Mouse (Mus musculus) spleen, adult 2 months (tissue): ENCODE measurements around the gene Saysd1. TPM values are rescaled to one million over a fixed set of nuclear protein-coding genes. Genes with fewer than 3 reads are reported as not detected.

ENCODE experiments used
- DNase-seq, 2 experiments: peaks; one replicate each; pipeline versions ENCODE4 v3.0.0 to v3.0.0-alpha.2; 2012 to 2021; ENCODE audit warnings: low spot score in 2 of 2, low read depth in 1 of 2
- H3K27ac ChIP-seq: fragments of 200-500 bp; 2 replicates; pipeline ENCODE4 v1.5.1; 2012; ENCODE audit warnings: low read length, inconsistent platforms; ENCODE audit not compliant: insufficient read depth
- H3K27me3 ChIP-seq: fragments of 200-500 bp; 2 replicates; pipeline ENCODE4 v1.6.1; 2012; ENCODE audit warnings: mild to moderate bottlenecking, moderate library complexity, low read length, inconsistent platforms; ENCODE audit not compliant: control insufficient read depth, insufficient read depth
- H3K36me3 ChIP-seq: fragments of 200-500 bp; 2 replicates; pipeline ENCODE4 v1.6.1; 2012; ENCODE audit warnings: mild to moderate bottlenecking, low read length, inconsistent platforms; ENCODE audit not compliant: control insufficient read depth, insufficient read depth
- H3K4me1 ChIP-seq: fragments of 200-500 bp; 2 replicates; pipeline ENCODE4 v1.6.1; 2011; ENCODE audit warnings: inconsistent platforms; ENCODE audit not compliant: control insufficient read depth, insufficient read depth, insufficient read length
- H3K4me3 ChIP-seq: fragments of 200-500 bp; 2 replicates; pipeline ENCODE4 v1.5.1; 2011; ENCODE audit warnings: mild to moderate bottlenecking, inconsistent platforms; ENCODE audit not compliant: insufficient read depth, insufficient read length; ENCODE audit errors: extremely low read depth
- CTCF ChIP-seq: fragments of 200-500 bp; IDR thresholded peaks from 2 replicates; pipeline ENCODE4 v1.5.1; 2011; ENCODE audit warnings: mild to moderate bottlenecking, inconsistent platforms; ENCODE audit not compliant: insufficient read depth, insufficient read length, insufficient replicate concordance; ENCODE audit errors: extremely low read depth
- POLR2A ChIP-seq: fragments of 200-500 bp; IDR thresholded peaks from 2 replicates; pipeline ENCODE4 v1.6.1; 2011; ENCODE audit warnings: low read depth, low read length, inconsistent platforms
- WGBS: fragments of 180-500 bp; shearing (Covaris S2); methylation state at CpG from one replicate; pipeline ENCODE4 v1.1.7; 2018; 5-methylcytosine and 5-hydroxymethylcytosine counted together
- polyA plus RNA-seq: library from polyadenylated mRNA; depleted of rRNA; stranded (reverse); fragments of >200 nt; gene quantifications from 2 replicates; pipeline ENCODE4 v1.2.3, GENCODE M21; 2012

Saysd1 gene
- polyA plus RNA-seq, 1 experiment, result 6.1 TPM

DNA sequence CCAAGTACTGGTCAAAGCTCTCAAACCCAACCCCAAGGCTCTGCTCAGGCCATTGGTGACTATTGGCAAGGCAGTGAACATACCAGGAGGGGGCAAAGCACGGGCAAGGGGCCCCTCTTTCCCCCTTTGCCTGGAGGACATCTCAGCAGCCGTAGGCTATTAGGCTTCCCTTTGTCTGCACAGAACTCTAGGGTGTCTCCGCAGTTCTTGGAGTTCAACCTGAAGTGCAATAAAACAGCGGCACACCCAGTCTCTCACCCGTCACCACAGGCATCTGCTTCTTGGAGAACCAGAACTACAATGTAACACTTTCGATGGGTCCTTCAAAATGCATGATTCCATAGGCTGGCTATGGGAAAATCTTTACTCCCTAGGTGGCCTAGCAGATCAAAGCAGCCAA is 10.2 kb downstream of the Saysd1 start:
- no peak overlapping the region for H3K4me3 ChIP-seq
- no peak for DNase-seq
- TF ChIP-seq CTCF (no peak), POLR2A (no peak)
- no peaks in the 10 kb centered on the region for H3K4me1 ChIP-seq
- H3K36me3 ChIP-seq, result no peaks in the 10 kb centered on the region
- no peaks in the 10 kb centered on the region for H3K27me3 ChIP-seq
- WGBS, result 89% methylated on average over 6 of the region's 6 CpGs
- no peak overlapping the region for H3K27ac ChIP-seq

DNA sequence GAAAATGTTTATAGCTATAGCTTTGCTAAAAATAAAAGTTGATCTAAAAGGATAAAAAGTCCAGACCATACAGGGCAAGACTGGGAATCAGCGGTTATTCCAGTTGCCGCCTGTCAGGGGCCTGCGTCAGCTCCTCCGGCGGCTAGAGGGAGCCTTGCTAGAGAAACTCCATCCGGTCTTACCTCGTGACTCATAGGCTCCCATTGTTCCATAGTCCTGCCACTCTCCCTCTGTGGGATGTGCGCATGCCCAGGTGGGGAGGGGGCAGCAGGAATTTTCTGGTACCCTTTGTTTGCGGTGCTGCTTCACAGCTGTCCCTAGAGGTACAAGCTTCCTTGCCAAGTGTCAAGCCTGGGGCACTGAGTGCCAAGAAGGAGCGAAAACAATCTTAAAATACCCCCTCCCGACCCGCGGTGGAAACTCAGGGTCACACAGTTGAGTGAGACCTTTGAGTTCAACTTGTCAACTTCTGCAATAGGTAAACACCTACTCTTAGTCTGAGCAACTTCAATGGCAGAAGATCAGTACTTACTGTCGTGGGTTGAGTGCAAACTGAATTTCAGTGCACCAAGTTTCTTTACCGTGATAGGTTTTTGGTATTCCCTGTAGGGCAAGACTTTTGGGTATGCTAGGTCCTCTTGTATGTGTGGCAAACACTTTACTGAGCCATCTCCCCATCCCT is 10.8 kb downstream of the Saysd1 start:
- TF ChIP-seq CTCF (no peak), POLR2A (no peak)
- H3K27me3 ChIP-seq, result no peaks in the 10 kb centered on the region
- no peaks in the 10 kb centered on the region for H3K36me3 ChIP-seq
- no peaks in the 10 kb centered on the region for H3K4me1 ChIP-seq
- H3K4me3 ChIP-seq, result no peak overlapping the region
- no peak overlapping the region for H3K27ac ChIP-seq
- WGBS, result 91% methylated on average over 15 of the region's 15 CpGs
- DNase-seq, result no peak

DNA sequence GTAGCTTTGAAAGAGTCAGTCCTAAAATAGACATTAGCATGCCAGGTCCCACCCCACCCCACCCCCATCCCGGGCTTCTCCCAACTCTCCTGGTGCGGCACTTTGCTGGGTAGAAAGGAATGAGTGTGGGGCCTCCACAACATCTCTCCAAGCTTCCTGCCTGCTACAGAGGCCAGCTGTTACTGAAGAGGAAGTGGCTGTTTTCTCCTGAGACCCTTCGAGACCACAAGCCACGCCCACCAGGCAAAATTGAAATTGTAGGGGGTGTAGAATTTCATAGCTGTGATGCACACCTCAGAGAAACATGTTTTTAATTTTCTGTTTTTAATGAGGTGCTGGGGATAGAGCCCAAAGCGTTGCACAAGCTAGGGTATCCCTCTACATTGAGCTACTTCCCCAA is 17.5 kb downstream of the Saysd1 start:
- no peak overlapping the region for H3K4me3 ChIP-seq
- 8% methylated on average over 5 of the region's 5 CpGs for whole genome bisulfite sequencing
- H3K27ac ChIP-seq, result peak overlapping the region; percentile 65
- H3K4me1 ChIP-seq, result peaks cover 10% of the 10 kb centered on the region; the same call in 1 of the 2 replicates
- DNase-seq, result peak; percentile 39 to 80
- no peaks in the 10 kb centered on the region for H3K27me3 ChIP-seq
- TF ChIP-seq CTCF (no peak), POLR2A (no peak)
- no peaks in the 10 kb centered on the region for H3K36me3 ChIP-seq

DNA sequence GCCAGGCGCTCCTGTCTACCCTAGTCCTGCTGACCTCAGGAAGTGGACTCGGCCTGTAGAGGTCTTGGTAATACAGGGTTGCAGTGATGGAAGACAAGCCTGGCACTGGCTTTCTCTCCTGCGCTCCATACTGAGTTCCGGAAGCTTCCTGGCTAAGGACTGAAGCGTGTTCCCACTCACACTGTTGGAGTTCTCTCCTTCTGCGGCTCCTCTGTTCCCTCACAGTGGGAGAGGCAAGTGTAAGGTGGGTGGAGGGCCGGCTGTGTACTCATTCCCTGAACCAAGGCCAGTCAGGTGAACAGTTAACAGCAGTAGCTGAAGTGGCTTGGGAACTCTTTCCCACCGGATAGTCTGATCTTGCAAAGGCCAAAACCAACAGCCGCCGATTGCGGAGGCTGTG is 18.3 kb downstream of the Saysd1 start:
- H3K4me1 ChIP-seq, result peaks cover 14% of the 10 kb centered on the region; the same call in 1 of the 2 replicates
- DNase-seq, result no peak
- TF ChIP-seq CTCF (no peak), POLR2A (no peak)
- H3K27ac ChIP-seq, result no peak overlapping the region
- H3K36me3 ChIP-seq, result no peaks in the 10 kb centered on the region
- H3K4me3 ChIP-seq, result no peak overlapping the region
- WGBS, result 92% methylated on average over 11 of the region's 11 CpGs
- H3K27me3 ChIP-seq, result no peaks in the 10 kb centered on the region

DNA sequence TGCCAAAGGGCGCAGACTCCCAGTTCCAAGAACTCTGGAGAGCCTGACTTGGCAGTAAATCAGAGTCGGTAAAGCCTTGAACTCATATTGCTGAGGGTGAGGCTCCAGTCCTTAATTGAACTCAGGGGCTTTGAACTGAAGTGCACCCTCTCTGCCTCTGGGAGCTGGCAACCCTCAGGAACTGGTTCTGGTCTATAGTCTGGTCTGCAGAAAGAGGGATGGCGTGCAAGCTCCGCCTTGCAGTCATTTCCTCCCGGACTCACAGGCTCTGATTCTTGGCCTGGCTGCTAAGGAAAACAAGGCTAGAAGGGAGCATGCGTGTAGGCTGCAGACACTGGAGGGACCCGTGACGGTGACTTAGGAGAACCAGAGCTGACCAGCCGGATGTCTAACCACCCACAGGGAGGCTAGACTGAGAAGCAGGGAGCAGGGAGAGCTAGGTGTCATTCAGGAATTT is 22.2 kb downstream of the Saysd1 start:
- no peak overlapping the region for H3K27ac ChIP-seq
- no peak for DNase-seq
- TF ChIP-seq CTCF, result no peak
- no peak for TF ChIP-seq POLR2A

DNA sequence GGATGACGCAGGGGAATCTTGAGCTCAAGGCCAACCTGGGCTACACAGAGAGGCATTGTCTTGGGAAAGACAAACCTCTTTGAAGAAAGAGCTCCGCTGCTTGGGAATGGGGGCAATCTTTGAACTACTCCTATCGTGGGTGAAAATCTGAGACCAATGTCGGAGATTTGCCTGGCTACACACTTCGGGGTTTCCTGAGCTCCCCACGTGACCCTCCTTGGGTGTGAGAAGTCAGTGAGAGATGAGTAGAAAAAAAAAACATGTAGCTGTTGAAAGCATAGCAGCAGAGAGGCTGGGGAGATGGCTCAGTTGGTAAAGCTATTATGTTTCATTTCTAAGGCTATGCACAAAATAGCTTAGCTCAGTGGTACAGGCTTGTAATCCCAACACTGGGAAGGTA is 23.4 kb downstream of the Saysd1 start:
- peak; percentile 27 to 52 for DNase-seq
- WGBS, result 38% methylated on average over 6 of the region's 6 CpGs

More for the DNA sequence above, 22.2 kb downstream of the Saysd1 start:
- Histone ChIP-seq H3K36me3 (no peaks in the 10 kb centered on the region), H3K4me3 (no peak overlapping the region), H3K4me1 (peaks cover 17% of the 10 kb centered on the region; the same call in 1 of the 2 replicates), H3K27me3 (no peaks in the 10 kb centered on the region)
- WGBS, result 75% methylated on average over 9 of the region's 9 CpGs

DNA sequence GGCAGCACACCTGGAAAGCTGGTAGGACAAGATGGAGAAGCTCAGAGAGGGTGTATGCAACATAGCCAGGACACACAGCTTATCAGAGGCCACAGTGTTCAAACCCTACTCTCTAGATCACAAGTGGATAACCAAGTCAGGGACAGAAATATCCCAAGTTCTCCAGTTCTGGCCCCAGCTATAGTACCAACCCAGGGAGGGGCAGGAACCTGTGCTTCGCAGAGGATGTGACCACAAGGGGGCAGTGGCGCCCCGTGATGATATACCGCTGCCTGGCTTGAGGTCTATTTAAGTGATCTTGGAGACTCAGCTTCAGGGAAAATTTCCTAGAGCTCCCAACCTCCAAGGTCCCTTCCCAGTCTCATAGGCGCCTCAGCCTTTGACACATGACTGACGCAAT is 24.4 kb downstream of the Saysd1 start:
- 8% methylated on average over 6 of the region's 6 CpGs for WGBS
- DNase-seq, result peak; percentile 52 to 79
- Histone ChIP-seq H3K4me1 (peaks cover 11% of the 10 kb centered on the region; the same call in 1 of the 2 replicates), H3K36me3 (no peaks in the 10 kb centered on the region), H3K4me3 (no peak overlapping the region), H3K27ac (no peak overlapping the region), H3K27me3 (no peaks in the 10 kb centered on the region)
- TF ChIP-seq CTCF (peak; percentile 93; the same call in 1 of the 2 replicates), POLR2A (no peak)

More for the DNA sequence above, 23.4 kb downstream of the Saysd1 start:
- Histone ChIP-seq H3K4me3 (no peak overlapping the region), H3K27me3 (no peaks in the 10 kb centered on the region), H3K4me1 (peaks cover 11% of the 10 kb centered on the region; the same call in 1 of the 2 replicates), H3K27ac (peak overlapping the region; percentile 58; the same call in 1 of the 2 replicates), H3K36me3 (no peaks in the 10 kb centered on the region)
- TF ChIP-seq CTCF, result no peak
- no peak for TF ChIP-seq POLR2A
